Mouse (Mus musculus) spleen, adult 18-20 months (tissue): ENCODE measurements around the gene C2cd4a.

ENCODE experiments used
- DNase-seq, 2 experiments: peaks; one replicate each; pipeline ENCODE4 v3.0.0; 2022; ENCODE audit warnings: mixed read lengths in 2 of 2

C2cd4a gene

DNA sequence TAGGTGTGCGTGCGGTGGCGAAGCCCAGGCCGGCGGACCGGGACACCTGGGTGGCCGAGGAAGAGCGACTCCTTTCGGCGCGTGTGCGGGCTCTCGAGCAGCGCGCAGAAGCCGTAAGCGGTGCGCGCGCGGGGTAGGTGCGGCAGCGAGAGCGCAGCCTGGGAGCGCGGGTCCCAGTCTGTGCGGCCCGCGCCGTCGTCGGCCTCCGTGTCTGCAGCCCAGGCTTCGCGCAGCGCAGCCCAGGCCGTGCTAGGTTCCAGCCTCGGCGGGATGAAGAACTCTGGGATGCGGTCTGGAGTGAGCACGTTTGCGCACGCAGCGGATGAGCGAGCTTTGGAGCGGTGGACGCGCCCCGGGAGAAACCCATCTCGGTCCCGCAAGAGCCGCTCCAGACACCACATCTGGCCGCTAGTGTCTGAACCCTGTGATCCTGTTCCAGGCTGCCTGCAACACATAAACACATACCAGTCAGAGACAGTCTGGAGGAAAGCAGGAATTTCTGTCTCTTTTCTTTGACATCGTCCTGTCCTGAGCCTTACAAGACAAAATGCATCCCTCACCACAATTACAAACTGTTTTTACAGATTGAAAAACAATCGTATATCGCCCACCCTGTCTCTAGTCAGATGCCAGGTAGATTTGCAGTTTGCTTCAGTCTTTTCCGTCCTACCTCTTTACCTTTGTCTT lies 628 bp downstream of the C2cd4a start:
- no peak for DNase-seq

DNA sequence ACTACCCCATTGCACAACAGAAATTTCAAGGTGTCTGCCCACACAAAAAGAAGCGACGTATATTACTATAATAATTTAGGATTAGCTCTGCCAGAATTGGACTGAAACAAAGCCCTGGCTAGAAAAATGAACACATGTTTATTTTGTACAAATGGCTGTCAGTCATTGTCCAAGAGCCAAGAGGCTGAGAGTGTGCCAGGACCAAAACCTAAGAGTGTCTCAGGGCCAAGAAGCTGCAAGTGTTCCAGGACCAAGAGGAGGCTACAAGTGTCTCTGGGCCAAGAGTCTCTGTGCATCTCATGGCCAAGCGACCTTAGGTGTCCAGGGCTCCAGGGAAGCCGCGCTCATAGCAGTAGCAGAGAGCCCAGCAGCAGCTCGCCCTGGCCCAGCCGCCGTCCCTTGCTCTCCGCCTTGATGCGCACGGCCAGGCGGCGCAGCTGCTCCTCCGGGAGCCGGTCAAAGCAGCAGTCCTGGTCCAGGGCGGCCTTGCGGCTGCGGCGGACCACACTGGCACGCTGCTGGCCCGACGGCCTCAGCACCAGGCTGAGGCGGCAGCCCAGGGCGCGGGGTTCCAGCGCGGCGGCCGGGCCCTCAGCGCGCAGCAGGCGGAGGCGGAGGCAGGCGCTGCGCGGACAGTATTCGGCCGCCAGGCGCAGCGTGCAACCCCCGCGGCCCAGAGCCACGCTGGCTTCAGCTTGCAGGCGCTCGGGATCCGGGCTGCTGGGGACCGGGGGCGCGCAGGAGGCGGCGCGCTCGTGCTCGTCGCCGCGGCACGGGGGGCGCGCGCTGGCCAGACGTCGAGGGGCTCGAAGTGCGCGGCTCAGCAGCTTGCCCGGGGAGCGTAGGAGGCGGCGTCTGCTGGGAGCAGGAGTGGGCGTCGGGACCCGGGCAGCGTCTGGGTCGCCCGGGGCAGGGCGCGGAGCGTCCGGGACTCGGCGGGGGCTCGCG lies 1.4 kb downstream of the C2cd4a start:
- DNase-seq, result no peak

- DNase-seq, result peak in 1 of 2 experiments; percentile 57
Observed at GRCm38 (mm10) chr9:67828182-67828581, 3.9 kb downstream of the C2cd4a start.

GRCm38 (mm10) chr9:67825527-67825926 lies 6.6 kb downstream of the C2cd4a start:
- no peak for DNase-seq

GRCm38 (mm10) chr9:67823131-67823530 lies 9.0 kb downstream of the C2cd4a start:
- DNase-seq, result no peak

GRCm38 (mm10) chr9:67818668-67818950 lies 13.5 kb downstream of the C2cd4a start:
- no peak for DNase-seq

DNA sequence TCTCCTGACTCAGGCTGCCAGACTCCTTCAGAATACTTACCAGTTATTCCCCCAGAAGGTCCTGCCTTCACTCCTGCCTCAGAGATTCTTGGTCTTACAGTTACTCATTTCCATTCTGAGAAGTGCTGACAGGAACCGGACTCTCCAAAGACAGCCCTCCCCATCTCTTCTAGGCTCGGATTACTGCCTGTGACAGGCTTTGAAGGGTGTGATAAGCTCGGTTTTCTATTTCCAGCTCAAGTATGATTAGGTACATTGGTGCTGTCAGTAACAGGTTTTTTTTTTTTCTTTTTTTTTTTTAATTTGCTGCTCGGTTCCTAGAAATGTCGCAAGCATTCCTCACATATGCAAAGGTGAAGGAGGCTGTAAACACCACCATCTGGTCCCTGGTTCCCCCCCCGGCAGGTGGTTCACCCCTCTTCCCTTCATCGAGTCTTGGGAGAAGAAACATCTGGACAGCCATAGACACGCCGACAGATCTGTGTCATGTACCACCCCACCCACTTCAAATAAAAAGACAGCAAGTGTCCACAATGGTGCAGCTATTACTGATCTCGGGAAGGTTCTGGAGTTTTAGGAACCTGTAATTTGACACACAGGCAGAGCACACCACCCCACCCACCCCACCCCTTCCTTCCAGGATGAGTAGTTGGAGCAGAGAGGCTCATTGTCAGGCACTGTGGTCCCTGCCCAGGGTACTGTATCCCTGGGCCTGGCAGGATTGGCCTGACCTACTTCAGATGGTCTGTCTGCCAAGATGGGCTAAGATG lies 14.0 kb downstream of the C2cd4a start:
- no peak for DNase-seq

DNA sequence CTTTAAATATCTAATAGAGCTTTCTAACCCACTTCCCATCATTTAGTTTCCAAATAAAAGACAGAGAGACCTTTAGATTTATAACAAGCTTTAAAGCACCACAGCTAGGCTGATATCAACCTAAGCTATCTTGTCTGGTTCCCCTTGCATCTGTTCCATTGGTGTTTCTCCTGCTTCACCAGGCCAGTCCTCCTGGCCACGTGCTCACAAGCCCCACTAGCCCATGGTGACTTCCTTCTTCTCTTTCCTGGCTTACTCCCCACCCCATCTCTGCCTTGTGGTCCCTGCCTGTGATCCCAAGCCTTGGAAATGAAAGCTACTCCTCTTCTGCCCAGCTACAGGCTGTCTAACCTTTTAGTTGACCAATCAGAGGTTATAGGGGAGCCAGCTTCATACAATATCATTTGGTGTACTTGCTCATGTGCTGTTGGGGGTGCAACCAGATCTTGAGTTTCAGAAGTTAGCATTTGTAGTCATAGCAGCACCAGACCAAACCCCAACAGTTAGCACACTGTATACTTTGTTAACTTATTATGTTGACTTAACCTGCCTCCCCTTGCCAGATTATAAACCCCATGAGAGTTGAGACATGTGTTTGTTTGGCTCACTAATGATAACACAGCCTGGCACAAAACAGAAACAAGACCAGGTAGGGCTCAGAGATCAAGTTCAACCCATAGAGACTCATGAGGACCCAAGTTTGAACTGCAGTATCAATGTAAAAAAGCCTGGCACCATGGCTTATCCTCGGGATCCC lies 15.8 kb downstream of the C2cd4a start:
- DNase-seq, result no peak

- DNase-seq, result no peak
Observed at GRCm38 (mm10) chr9:67813665-67814337, 18.3 kb downstream of the C2cd4a start.

- no peak for DNase-seq
Observed at GRCm38 (mm10) chr9:67813171-67813570, 19.0 kb downstream of the C2cd4a start.

GRCm38 (mm10) chr9:67811116-67811515 lies 21.0 kb downstream of the C2cd4a start:
- DNase-seq, result no peak

- DNase-seq, result no peak
Observed at GRCm38 (mm10) chr9:67810527-67810926, 21.6 kb downstream of the C2cd4a start.

DNA sequence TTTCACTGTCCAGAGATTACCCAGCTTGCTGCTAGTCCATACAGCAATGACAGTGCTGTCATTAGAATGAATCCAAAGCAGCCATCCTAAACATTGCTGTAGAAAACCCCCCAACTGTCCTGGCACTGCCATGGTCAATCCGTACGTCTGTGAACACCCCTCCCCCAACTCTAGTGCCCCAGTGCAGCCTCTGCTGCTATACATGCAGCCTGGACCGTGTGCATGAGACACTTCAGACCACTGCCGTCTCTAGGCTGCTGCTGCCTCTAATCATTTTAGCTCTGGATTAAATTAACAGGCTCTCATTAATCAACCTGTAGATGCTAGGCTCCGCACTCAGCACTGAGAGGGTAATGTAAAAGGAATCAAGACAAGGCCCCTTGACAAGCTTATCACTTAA lies 25.1 kb downstream of the C2cd4a start:
- DNase-seq, result no peak

DNA sequence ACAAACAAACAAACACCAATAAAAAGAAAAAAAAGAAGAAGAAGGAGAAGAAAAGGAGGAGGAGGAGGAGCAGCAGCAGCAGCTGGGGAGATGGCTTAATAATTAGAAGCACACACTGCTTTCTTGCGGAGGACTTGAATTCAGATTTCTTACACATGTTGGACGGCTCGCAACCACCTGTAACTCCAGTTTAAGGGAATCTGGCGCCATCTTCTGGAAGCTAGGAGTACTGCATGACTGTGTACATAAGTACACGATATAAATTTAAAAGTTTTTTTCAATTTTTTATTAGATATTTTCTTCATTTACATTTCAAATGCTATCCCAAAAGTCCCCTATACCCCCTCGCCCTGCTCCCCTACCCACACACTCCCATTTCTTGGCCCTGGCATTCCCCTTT lies 29.9 kb downstream of the C2cd4a start:
- peak in 1 of 2 experiments; percentile 52 for DNase-seq

GRCm38 (mm10) chr9:67799078-67799819 lies 32.9 kb downstream of the C2cd4a start:
- no peak for DNase-seq

- DNase-seq, result no peak
Observed at GRCm38 (mm10) chr9:67795205-67795675, 36.9 kb downstream of the C2cd4a start.

- DNase-seq, result no peak
Observed at GRCm38 (mm10) chr9:67794668-67795067, 37.5 kb downstream of the C2cd4a start.

- DNase-seq, result no peak
Observed at GRCm38 (mm10) chr9:67794216-67794615, 37.9 kb downstream of the C2cd4a start.

DNA sequence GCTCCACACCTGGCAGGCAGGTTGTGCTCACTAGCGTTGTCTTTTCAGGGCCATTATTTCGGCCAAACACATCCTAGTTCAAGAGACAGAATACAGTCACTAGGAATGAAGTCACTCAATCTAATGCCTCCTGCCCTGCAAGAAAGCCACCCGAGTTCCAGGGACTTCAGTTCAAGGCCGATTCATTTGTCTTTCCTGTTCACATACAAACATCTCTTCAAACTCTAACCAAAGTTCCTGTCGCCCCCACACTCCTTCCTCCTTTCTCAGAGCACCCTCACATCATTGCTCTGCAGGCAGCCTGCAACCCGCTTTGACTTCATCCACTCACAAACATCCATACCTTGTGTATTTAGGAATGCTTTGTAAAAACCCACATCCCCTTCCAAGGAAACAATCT lies 38.6 kb downstream of the C2cd4a start:
- no peak for DNase-seq

DNA sequence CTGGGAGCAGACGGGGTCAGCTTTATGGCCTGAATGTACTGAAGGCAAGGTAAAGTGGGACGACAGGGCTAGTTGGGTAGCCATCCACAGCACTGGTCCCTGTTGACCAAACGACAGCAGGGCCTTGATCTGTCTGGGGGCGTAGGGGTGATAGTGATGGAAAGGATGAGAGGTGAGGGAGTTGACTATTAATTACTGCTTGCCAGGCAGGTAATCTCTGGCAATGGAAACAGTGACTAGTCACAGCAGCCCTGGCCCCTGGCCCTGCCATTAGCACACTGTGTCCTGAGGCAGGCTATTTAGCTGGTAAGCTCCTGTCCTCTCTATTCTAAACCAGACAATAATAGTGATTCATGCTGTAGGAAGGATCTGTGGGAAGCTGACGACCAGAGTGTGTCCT lies 39.7 kb downstream of the C2cd4a start:
- DNase-seq, result no peak

- no peak for DNase-seq
Observed at GRCm38 (mm10) chr9:67787671-67788070, 44.5 kb downstream of the C2cd4a start.
